Mouse (Mus musculus) heart, postnatal 10 days (tissue): ENCODE data around the gene Col4a1. TPM values are rescaled to one million over a fixed set of nuclear protein-coding genes. Genes with fewer than 3 reads are reported as not detected.
A peak's percentile ranks its signal among the peaks of the same experiment; 100 is the strongest.

Source experiments
- DNase-seq, 2 experiments: peaks; one replicate each; pipeline ENCODE4 v3.0.0; 2021
- intact Hi-C: fragments of 180-260 bp; cut with DNase I; formaldehyde crosslinking; loops from one replicate; pipeline ENCODE4 v1.15.1; 2025
- total RNA-seq, 2 experiments: library from RNA; stranded (reverse); gene quantifications; 2 replicates each; pipeline ENCODE4 v1.2.3; 2021

Col4a1 gene
- total RNA-seq, 2 experiments from 2014 or later, result 1,260 to 1,378 TPM

DNA sequence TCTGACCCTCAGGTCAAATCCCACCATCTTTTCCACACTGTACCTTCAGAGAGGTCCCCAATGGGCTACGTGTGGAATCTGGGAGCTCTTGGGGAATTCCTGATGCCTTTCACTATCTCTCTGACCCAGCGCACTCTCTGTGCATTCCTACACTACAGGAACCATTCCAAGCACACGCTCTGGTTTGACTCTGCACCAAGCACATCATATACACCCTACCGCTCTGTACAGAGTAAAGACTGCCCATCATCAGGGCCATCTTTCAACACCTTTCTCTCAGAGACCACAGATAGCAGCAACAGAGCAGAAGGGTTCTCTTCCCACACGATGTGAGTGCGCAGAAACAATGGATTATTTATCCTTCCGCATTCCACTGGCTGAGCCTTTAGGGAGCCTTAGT, 38.2 kb downstream of the Col4a1 start:
- intact Hi-C loops, result loop anchor here (10.0 kb wide), 1 partner anchor 280 kb away; the partner anchor contains the start of genes Cars2 and Ing1
- no peak for DNase-seq

DNA sequence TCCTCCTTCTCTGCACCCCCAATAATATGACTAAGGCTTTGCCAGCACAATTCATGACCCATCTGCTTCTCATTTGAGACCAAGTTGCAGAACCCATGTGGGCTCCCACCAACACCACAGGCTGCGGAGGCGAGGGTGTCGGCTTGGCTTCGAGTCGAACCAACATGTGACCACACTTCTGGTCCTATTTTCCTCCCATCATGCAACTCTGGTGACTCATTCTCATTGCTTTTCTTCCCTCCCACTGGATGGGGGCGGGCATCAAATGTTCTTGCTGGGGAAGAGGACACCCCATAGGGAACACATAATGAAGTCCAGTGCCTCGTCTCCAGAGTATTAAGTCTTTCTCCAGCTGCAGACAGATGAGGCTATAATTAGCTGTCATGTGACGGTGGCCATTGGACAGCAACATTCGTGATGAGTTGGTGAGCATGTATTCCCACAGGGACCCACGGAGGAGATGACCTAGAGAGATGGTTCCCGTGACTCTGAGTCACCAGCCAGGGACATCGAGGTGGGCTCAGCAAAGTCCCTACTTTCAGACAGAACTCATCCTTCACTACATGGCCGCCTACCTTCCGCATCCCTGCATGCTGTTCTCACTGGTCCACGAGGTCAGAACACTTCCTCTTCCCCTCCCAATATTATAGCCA, 39.0 kb downstream of the Col4a1 start:
- DNase-seq, result peak; percentile 81 to 83
- intact Hi-C loops, result loop anchor here (10.0 kb wide), 1 partner anchor 281 kb away; the partner anchor contains the start of genes Cars2 and Ing1

DNA sequence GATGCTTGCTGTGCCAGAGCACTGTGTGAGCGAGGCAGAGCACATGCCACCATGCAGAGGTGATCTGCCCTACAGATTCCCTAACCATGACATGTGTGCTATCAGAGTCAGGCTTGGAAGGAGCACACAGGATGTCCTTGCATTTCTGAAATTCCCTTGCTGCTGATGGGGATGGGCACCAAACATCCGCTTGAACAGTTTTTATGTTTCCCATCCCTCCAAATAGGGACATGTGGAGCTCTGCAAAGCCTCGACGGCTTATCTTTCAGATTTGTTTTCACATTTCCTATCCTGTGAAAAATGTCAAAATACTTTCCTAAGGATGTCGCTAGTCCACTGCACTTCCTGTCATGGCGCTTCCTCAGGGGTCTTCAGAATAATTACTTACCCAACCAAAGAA, 40.4 kb downstream of the Col4a1 start:
- no peak for DNase-seq
- intact Hi-C loops, result loop anchor here (10.0 kb wide), 1 partner anchor 283 kb away; the partner anchor contains the start of genes Cars2 and Ing1

DNA sequence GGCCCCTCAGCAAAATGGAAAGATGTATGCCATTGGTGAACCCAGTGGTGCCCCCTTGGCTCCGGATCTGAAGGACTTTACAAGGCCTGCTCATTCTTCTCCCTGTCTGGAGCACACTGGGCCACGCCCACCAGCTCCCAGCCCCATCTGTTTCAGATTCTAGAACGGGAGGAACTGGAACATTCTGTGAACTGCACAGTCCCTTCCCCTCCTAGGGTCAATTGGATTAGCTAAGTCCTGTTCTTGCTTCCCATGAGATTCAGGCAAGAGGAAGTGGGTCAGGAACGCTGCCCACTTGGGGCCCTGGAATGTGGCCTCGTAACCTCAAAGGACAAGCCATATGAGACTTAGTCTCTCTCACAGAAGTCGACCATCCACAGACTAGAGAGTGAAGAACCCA, 41.8 kb downstream of the Col4a1 start:
- DNase-seq, result no peak
- intact Hi-C loops, result loop anchor here (10.0 kb wide), 1 partner anchor 284 kb away; the partner anchor contains the start of genes Cars2 and Ing1

DNA sequence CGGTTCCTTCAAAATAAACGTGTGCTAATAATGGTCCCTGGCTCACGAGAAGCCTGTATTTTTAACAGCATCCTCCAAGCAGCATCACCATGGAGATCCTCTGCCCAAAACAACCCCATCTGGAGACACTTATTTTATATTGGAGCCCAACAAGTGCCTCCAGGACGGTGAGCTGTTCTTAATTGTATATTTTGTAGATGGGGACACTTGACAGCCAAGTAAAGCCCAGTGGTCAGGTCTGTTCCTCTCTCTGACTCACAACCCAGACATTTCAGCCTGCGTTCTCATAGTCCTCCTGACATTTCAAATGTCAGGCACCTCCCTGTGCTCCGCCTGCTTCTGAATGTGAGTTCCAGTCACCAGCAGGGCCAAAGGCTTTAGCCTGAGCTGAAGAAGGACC, 43.9 kb downstream of the Col4a1 start:
- intact Hi-C loops, result no loop called here
- DNase-seq, result no peak

DNA sequence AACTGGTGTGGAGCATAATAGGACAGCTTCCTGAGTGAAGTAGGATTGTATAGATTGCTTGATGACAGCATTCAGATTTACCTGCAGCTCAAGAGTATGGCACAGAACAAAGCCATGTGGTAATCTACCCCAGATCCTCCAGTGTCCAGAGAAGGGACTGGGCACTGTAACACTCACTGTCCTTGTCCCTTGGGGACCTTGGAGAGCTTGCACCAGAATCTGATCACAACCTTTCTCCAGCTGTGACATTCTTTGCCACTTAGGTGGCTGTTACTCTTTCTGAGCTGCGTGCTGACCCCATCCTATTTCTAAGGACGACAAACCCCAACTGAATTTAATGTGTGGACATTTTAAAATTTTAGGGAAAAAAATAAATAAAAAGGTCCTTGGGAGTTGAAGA, 46.2 kb downstream of the Col4a1 start:
- DNase-seq, result no peak
- intact Hi-C loops, result no loop called here

DNA sequence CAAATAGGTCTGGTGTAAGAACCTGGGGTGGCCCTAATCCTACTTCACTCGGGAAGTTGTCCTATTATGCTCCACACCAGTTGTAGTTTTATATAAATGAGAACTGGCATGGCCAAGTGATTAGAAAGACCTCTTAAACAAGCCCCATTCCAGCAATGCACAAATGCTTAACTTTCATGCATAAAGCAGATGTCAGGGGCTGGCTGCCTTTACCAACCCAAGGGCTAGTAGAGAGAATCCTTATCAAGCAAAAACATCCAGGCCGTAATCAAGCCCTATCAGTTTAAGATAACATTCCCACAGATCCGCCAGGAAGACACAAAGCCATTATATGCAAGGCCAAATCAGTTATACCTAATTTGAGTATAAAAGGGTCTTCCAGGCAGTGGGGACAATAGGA, 46.7 kb downstream of the Col4a1 start:
- intact Hi-C loops, result no loop called here
- DNase-seq, result no peak

DNA sequence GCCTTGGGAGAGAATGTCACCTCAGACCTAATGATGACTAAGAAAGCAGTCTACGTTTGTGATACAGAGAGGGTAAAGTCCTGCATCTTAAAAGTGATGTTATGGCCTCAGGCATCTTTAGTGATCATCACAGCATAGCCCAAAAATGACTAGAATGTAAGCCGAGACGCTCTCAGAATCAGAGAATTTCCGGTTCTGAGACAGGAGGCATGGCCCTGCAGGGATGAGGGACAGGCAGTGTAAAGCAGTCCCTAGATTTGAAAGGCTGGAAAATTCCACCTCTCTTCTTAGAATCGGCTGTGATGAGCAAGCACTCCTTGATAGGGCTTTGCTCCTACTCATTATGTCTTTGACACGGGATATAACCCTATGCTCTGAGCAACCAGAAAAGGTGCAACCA, 48.8 kb downstream of the Col4a1 start:
- intact Hi-C loops, result no loop called here
- no peak for DNase-seq

DNA sequence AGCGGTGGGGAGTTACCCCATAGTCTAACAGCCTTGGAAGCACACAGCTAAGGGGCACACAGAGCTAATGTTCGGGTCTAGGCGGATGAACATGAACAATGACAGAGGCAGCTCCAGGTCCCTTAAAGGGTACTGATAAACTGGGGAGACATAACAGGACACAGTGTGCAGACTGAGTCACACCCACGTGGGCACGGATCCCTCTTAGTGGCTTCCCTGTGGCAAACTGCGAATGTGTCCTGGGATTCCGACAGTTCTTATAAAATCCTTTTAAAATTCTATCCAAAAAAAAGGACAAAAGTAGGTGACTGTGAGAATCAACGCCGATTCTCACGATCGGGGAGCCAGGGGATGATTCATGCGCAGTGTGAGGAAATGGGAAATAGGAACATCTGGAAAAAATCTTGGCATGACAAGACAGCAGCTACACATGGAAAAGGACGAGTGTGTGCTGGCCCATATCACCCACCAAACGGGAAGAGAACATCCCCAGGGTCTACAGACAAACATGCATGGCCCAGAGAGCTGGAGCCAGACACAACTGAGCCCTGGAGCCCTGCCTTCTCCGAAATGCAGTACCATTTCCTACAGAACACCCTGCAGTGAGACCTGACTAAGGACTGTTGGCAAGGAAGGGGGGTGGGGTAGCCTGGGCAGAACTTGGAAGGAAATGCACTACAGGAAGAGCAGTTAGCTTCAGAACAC, 50.4 kb downstream of the Col4a1 start:
- peak; percentile 69 for DNase-seq
- intact Hi-C loops, result no loop called here

DNA sequence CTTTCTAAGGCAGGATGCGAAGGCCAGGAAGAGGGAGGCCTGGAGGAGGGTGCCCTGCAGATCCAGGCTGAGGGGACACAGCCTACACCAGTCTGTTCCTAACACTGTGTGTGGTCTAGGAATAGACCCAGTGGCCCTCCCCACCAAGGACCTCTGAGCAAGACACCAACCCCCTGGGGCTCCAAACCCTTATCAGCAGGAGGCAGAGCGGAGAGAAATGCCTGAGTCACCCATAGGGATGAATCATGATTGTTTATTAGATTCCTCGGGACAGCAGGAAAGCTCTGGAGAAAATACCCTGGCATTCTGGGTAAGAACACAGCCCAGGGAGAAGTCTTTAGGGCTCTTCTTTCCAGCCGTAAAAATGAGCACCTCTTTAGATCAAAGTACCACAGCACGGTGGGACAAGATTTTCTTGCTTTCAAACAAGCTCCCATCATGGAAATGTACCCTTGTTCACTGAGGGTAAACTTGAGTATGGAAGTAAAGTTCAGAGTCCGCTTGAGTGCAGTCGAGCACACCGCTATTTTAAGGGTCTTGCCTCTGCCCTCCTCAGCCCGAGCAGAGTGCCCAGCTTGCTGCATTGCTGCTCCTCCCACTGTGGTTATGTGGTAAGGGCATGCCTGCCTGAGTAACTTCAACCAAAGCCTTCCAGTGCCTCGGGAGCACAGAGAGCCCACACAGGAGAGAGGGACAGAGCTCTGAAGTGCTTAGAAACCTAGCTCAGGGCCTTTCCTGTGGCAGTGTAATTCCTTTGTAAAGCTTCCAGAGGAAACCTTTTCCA, 52.6 kb downstream of the Col4a1 start:
- intact Hi-C loops, result no loop called here
- no peak for DNase-seq

DNA sequence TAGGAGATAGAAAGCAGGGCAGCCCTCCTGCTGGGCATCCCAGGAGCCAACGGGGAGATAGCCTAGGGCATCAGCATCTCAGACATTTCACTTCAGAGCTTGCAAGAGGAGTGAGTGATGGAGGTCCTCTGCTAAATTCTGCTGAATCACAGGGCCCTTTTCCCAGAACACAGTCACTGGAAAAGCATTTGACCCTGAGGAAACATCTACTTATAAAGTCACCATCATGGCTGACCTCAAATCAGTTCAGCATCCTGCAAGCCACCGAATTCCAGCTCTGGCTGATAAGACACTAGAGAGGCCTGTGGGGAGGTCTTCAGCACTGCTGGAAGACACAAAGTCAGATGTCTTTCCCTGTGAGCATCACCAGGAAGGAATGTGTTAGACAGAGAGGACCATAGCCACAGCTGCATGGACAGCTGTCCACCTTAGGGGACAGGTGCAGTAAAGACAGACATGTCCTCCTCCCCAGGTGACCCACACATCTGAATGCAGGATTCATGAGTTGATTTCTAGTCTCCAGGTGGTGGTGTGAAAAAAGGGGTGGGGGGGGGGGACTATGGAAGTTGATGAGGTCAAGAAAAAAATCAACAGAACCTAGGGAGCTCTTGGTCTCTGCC, 54.0 kb downstream of the Col4a1 start:
- intact Hi-C loops, result no loop called here
- DNase-seq, result peak in 1 of 2 experiments; percentile 58

DNA sequence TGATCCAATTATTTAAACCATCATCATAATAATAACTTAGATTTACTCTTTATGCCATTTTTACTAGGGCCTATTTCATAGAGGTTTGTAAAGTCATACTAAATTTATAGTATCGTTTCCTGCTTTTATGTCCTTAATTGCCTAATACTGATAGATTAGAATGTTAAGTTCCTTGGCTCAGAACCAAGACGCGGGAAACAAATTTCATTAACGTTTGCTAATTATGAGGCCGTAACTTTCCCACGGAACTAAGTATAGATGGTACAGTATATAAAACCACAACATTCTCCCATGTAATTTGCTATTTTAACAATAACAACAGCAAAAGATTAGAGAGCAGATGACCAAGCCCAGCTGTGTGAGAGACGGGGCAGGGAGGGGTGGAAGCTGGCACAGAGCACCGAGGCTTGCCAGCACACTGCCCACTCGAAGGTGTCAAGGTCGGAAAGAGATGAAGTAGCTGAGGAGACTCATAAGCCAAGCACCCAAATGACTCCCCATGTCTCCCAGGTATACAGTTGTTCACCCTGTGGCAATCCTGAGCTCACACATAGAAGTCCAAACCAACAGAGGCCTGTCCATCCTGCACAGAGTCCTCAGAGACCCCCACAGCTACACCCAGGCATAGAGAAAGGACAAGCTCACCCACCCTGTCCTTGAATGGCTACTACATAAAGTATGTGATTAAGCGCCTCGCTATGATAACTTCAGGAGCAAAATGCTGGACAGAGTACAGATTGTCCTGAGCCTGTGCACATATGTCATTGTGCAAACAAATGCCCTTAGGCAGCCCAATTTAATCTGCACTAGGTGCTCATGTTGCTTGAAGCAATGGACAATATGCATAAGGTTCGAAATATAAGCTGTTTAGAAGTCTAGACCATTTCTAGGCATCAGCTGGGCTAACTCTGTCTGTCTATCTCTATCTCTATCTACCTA, 55.3 kb downstream of the Col4a1 start:
- intact Hi-C loops, result no loop called here
- DNase-seq, result no peak

DNA sequence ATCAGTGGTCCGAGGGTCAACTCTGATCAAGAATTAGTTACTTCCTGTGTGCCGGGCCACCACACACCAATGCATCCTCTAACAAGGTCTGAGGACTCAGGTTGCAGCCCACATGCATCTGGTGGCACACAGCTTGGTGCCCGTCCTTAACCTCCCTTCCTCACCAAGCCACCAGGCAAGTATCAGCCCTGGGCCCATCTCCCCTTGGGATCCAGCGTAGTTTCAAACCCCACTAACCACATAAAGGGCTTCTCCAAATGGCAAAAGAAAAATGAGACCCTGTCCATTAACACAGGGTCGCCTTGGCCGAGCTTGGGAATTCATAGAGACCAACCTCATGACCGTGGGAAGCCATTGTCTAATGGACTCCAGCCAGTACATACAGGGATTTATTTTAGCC, 56.2 kb downstream of the Col4a1 start:
- intact Hi-C loops, result no loop called here

DNA sequence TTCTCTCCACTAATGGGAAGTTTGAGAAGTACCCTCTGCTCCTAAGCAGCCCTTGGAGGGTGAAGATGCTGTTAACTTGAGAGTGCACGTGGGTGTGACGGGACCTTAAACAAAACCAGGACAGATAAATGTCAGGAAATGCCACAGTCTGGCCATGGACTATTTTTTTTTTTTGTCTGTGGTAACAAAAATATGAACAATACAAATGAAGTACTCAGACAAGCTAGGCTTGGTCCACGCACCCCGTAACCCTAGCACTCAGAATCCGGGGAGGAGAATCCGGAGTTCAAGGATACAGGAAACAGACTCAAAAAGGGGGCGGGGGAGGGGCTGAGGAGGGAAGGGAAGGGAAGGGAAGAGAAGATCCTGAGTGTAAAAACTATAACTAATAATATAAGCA, 56.9 kb downstream of the Col4a1 start:
- no peak for DNase-seq
- intact Hi-C loops, result loop anchor here (2.0 kb wide), 1 partner anchor 53 kb away; no protein-coding TSS in a partner anchor

More for the DNA sequence above, 56.2 kb downstream of the Col4a1 start:
- DNase-seq, result no peak

DNA sequence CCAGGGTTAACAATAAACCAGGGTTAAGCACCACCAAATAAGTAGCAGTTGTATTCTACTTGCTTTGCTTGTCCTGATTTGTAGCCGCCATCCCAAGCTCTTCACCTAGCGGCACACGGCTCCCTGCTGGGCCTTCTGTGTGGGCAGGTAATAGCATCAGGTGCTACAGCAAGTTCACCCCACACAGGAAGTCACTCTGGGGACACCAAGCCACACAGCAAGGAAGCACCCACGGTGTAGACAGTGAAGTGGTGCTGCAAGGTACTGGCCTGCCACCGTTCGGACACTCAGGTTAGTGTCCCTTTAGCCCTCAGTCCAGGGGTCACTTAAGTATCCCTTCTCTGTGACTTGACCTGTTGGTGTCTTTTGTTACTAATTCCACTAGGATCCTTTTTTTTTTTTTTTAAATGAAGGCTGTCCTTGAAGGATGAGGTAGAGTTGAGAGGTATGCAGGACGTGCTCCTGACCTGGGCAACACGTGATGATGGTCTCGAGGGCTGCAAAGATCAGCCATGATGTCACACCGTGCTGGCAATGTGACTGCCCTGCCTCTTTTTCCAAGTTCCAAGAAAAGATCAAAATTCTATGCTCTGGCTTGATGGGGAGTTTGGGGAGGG, 57.6 kb downstream of the Col4a1 start:
- no peak for DNase-seq
- intact Hi-C loops, result loop anchor here (2.0 kb wide), 1 partner anchor 54 kb away; no protein-coding TSS in a partner anchor

DNA sequence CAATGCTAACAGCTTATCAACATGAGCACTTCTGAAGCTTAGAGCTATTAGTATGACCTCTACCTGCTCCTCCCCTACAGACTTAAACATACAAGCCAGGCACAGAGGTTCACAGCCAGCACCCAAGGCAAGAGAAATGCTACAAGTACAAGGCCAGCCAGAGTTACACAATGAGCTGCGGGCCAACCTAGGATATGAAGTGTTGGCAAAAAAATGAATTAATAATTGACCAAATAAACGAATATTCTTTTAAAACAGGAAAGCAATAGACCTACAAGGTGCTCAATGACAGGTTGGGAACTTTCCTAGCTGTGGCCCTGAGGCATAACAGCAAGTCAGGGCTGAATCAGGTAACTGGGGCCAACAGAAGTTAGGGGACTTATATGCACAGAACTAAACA, 58.1 kb downstream of the Col4a1 start:
- intact Hi-C loops, result loop anchor here (2.0 kb wide), 1 partner anchor 54 kb away; no protein-coding TSS in a partner anchor

DNA sequence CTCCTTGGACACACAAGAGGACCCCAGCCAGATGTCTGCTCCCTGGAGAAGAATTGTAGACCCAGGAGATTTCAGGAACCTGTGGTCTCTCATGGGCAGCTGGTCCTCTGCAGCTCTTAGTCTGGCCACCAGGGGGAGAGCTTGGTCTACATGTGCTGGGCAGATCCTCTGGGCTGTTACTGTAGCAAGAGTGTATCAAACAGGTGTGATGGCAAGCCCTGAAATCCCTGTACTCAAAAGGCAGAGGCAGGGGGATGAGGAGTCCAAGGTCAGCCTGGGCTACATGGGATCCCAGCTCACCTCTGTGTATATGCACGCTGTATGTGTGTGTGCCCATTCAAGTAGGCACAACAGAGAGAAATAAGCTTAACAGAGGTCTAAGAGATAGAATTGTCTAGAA, 59.1 kb downstream of the Col4a1 start:
- intact Hi-C loops, result loop anchor here (1.0 kb wide), 2 partner anchors 139 to 168 kb away; no protein-coding TSS in a partner anchor
- peak; percentile 87 to 92 for DNase-seq

More for the DNA sequence above, 58.1 kb downstream of the Col4a1 start:
- DNase-seq, result no peak

DNA sequence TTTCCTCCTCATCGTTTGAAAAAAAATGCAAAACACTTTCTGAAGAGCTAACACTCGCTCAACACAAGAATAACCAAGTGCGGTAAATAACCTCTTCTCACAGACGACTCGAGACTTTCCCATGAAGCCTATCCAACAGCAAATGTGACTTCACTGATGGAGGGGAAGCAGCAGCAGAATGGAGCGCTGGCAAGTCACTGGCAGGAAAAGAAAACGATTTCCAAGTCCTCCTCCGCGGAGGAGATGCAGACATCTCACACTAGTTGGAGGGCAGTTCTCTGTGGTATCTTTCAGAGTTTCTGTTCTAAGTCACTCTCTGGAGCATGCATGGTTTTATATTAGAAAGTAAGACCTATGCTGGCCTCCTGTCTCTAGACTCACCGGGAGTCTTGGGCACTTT, 59.6 kb downstream of the Col4a1 start:
- no peak for DNase-seq
- intact Hi-C loops, result loop anchor here (1.0 kb wide), 2 partner anchors 139 to 168 kb away; no protein-coding TSS in a partner anchor

DNA sequence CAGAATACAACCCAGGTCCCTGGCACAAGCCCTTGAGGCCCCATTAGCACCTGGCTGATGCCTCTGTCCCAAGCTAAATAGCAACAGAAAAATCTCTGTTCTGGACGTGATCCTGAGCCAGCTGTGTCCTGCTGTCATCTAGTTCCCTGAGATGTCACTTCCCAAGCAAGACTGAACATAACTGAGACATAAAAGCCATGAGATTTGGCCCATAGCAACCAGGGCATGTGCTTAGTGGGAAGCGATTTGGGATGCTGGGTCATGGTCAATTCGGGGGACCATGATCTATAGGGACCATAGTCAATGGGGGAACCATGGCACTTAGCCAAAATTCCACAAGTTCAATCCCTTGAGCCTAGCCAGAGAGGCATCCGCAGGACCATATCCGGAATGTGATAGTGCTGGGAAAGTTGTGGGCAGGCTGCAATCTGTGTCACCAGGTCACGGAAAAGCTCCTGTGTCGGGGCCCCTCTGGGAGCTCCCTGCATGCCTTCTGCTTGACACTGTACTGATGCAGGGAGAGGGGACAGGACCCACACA, 60.3 kb downstream of the Col4a1 start:
- intact Hi-C loops, result no loop called here

More for the DNA sequence above, 60.3 kb downstream of the Col4a1 start:
- peak; percentile 52 to 62 for DNase-seq
